Mouse (Mus musculus) brain, embryonic 14.5 days (tissue): ENCODE data around the gene Lpgat1. TPM values are rescaled to one million over a fixed set of nuclear protein-coding genes. Genes with fewer than 3 reads are reported as not detected.
A peak's percentile ranks its signal among the peaks of the same experiment; 100 is the strongest.

Experiments
- DNase-seq: peaks from one replicate; pipeline ENCODE4 v3.0.0-alpha.2; 2011; ENCODE audit warnings: low read depth
- CTCF ChIP-seq: fragments of 200-500 bp; IDR thresholded peaks from 2 replicates; pipeline ENCODE4 v1.5.1; 2012; ENCODE audit warnings: inconsistent platforms, mild to moderate bottlenecking, moderate library complexity, borderline replicate concordance; ENCODE audit not compliant: insufficient read depth, insufficient read length; ENCODE audit errors: extremely low read depth
- POLR2A ChIP-seq: fragments of 200-500 bp; IDR thresholded peaks from 2 replicates; pipeline ENCODE4 v1.6.1; 2012; ENCODE audit warnings: mild to moderate bottlenecking, inconsistent platforms, borderline replicate concordance; ENCODE audit not compliant: poor library complexity, insufficient read depth, insufficient read length, severe bottlenecking; ENCODE audit errors: extremely low read depth
- polyA plus RNA-seq: library from polyadenylated mRNA; depleted of rRNA; stranded (reverse); fragments of >200 nt; gene quantifications from 2 replicates; pipeline ENCODE4 v1.2.3, GENCODE M21; 2012

Gene Lpgat1
- polyA plus RNA-seq, 1 experiment = 36.8 TPM

- no peak for DNase-seq
Observed at GRCm38 (mm10) chr1:191812949-191813691, 95.5 kb downstream of the Lpgat1 start.

GRCm38 (mm10) chr1:191814240-191814639 lies 96.6 kb downstream of the Lpgat1 start:
- TF ChIP-seq POLR2A (no peak), CTCF (no peak)
- no peak for DNase-seq

More at GRCm38 (mm10) chr1:191812949-191813691, 95.5 kb downstream of the Lpgat1 start:
- TF ChIP-seq POLR2A (no peak), CTCF (no peak)

GRCm38 (mm10) chr1:191814935-191815334 lies 97.3 kb downstream of the Lpgat1 start:
- no peak for DNase-seq
- TF ChIP-seq POLR2A = no peak
- TF ChIP-seq CTCF = no peak

- no peak for TF ChIP-seq CTCF
- no peak for TF ChIP-seq POLR2A
- peak; percentile 29 for DNase-seq
Observed at GRCm38 (mm10) chr1:191816596-191816995, 99.0 kb downstream of the Lpgat1 start.

- TF ChIP-seq POLR2A (no peak), CTCF (peak; percentile 99)
Observed at GRCm38 (mm10) chr1:191817418-191818144, 99.9 kb downstream of the Lpgat1 start.

GRCm38 (mm10) chr1:191818145-191818631 lies 100.6 kb downstream of the Lpgat1 start:
- TF ChIP-seq POLR2A = no peak
- no peak for TF ChIP-seq CTCF
- DNase-seq = no peak

More at GRCm38 (mm10) chr1:191817418-191818144, 99.9 kb downstream of the Lpgat1 start:
- DNase-seq = peak; percentile 89

GRCm38 (mm10) chr1:191819026-191819425 lies 101.4 kb downstream of the Lpgat1 start:
- no peak for DNase-seq
- TF ChIP-seq CTCF (no peak), POLR2A (no peak)

- DNase-seq = no peak
- TF ChIP-seq POLR2A (no peak), CTCF (no peak)
Observed at GRCm38 (mm10) chr1:191820951-191821325, 103.3 kb downstream of the Lpgat1 start.

- DNase-seq = peak; percentile 99
- TF ChIP-seq POLR2A (peak; percentile 71; the same call in 1 of the 2 replicates), CTCF (no peak)
Observed at GRCm38 (mm10) chr1:191821326-191822091, 103.9 kb downstream of the Lpgat1 start, which contains the start of gene Nek2. Gene Nek2 (plus strand): TSS chr1:191821444.

GRCm38 (mm10) chr1:191829124-191829523 lies 111.5 kb downstream of the Lpgat1 start:
- no peak for DNase-seq

More at GRCm38 (mm10) chr1:191829124-191829523, 111.5 kb downstream of the Lpgat1 start:
- TF ChIP-seq CTCF (peak; percentile 32; the same call in 1 of the 2 replicates), POLR2A (no peak)
